ENCODE assay signal across 10 mouse cellular contexts in the genomic region with DNA sequence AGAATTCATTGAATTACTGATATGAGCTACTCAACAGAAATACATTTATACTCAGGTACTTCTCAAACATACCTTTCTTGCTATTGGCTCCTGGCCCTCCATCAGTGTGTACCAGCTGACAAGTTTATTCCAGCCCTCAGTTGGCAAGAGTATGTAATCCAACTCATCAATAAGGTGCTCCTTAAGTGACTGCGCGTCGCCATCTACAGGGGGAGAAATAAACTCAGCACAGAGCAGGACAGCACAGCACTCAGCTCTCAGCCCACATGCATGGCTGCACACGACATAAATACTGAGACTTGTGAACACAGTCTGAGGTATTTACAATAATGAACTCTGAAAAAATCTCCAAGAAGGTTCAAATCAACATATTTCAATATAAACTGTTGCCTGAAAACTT. TPM values are rescaled to one million over a fixed set of nuclear protein-coding genes. Genes with fewer than 3 reads are reported as not detected.
DNase-seq lines count a peak whose midpoint lies in the region; ATAC-seq lines count a peak whose summit lies in the region.
"Had no signal": no experiment of that assay in that cellular context is flagged by ENCODE, and none has a peak within 500 bp of the region (broad histone marks: within the 10 kb centered on the region; RNA-seq: fewer than 3 reads in every experiment).

No protein-coding gene starts in this region.

- H3K4me2 ChIP-seq in hindbrain, embryonic 11.5 days (replicated peaks; ENCODE audit: low read depth, low read length) = no peak overlapping the region
- no peak overlapping the region for H3K4me2 ChIP-seq in hindbrain, embryonic 14.5 days (replicated peaks)
- H3K4me2 ChIP-seq in neural tube, embryonic 11.5 days (ENCODE audit: low read depth) = no peak overlapping the region
- no peak overlapping the region for H3K4me2 ChIP-seq in neural tube, embryonic 15.5 days

- H3K27me3 ChIP-seq in hindbrain, embryonic 11.5 days (ENCODE audit: control insufficient read depth, insufficient read depth, low read length) = no peaks in the 10 kb centered on the region
- H3K27me3 ChIP-seq in hindbrain, embryonic 14.5 days (ENCODE audit: control insufficient read depth, insufficient read depth, low read length) = no peaks in the 10 kb centered on the region
- no peaks in the 10 kb centered on the region for H3K27me3 ChIP-seq in neural tube, embryonic 11.5 days (ENCODE audit: control insufficient read depth, insufficient read depth, low read length)
- H3K27me3 ChIP-seq in neural tube, embryonic 15.5 days (replicated peaks) = no peaks in the 10 kb centered on the region

- no peaks in the 10 kb centered on the region for H3K9me3 ChIP-seq in hindbrain, embryonic 11.5 days (ENCODE audit: control insufficient read depth, low read length)
- no peaks in the 10 kb centered on the region for H3K9me3 ChIP-seq in hindbrain, embryonic 14.5 days (ENCODE audit: control insufficient read depth, low read length)
- no peaks in the 10 kb centered on the region for H3K9me3 ChIP-seq in neural tube, embryonic 11.5 days (ENCODE audit: control insufficient read depth, low read length)
- H3K9me3 ChIP-seq in neural tube, embryonic 15.5 days (replicated peaks) = no peaks in the 10 kb centered on the region

- no peaks in the 10 kb centered on the region for H3K4me1 ChIP-seq in hindbrain, embryonic 11.5 days (replicated peaks; ENCODE audit: control insufficient read depth, insufficient read depth, low read length)
- no peaks in the 10 kb centered on the region for H3K4me1 ChIP-seq in hindbrain, embryonic 14.5 days (replicated peaks; ENCODE audit: control insufficient read depth, insufficient read depth, low read length)
- H3K4me1 ChIP-seq in neural tube, embryonic 11.5 days (ENCODE audit: control insufficient read depth, insufficient read depth, low read length) = no peaks in the 10 kb centered on the region
- H3K4me1 ChIP-seq in neural tube, embryonic 15.5 days = no peaks in the 10 kb centered on the region

- no peaks in the 10 kb centered on the region for H3K36me3 ChIP-seq in hindbrain, embryonic 11.5 days (ENCODE audit: control insufficient read depth, insufficient read depth, low read length)
- peaks cover 72% of the 10 kb centered on the region for H3K36me3 ChIP-seq in hindbrain, embryonic 14.5 days (replicated peaks; ENCODE audit: control insufficient read depth, insufficient read depth)
- H3K36me3 ChIP-seq in neural tube, embryonic 11.5 days (ENCODE audit: control insufficient read depth, insufficient read depth, low read length) = peaks cover 2% of the 10 kb centered on the region; the same call in 1 of the 2 replicates
- H3K36me3 ChIP-seq in neural tube, embryonic 15.5 days = peaks cover 32% of the 10 kb centered on the region

- H3K27ac ChIP-seq in hindbrain, embryonic 11.5 days (ENCODE audit: low read depth, low read length) = no peak overlapping the region
- no peak overlapping the region for H3K27ac ChIP-seq in hindbrain, embryonic 14.5 days
- H3K27ac ChIP-seq in neural tube, embryonic 11.5 days (ENCODE audit: low read depth, low read length) = no peak overlapping the region
- H3K27ac ChIP-seq in neural tube, embryonic 15.5 days (replicated peaks) = no peak overlapping the region

- 76% methylated on average over 4 of the region's 4 CpGs for WGBS in hindbrain, embryonic 11.5 days
- WGBS in hindbrain, embryonic 14.5 days = 78% methylated on average over 4 of the region's 4 CpGs
- WGBS in neural tube, embryonic 11.5 days = 83% methylated on average over 4 of the region's 4 CpGs
- 78% methylated on average over 4 of the region's 4 CpGs for WGBS in neural tube, embryonic 15.5 days

- no peak overlapping the region for H3K9ac ChIP-seq in hindbrain, embryonic 11.5 days (ENCODE audit: low read depth, low read length)
- H3K9ac ChIP-seq in hindbrain, embryonic 14.5 days = no peak overlapping the region
- no peak overlapping the region for H3K9ac ChIP-seq in neural tube, embryonic 11.5 days (ENCODE audit: low read length)
- H3K9ac ChIP-seq in neural tube, embryonic 15.5 days (replicated peaks) = no peak overlapping the region

- ATAC-seq in hindbrain, embryonic 11.5 days (ENCODE audit: low FRiP score) = peak; percentile 60; the same call in 1 of the 2 replicates
- ATAC-seq in hindbrain, embryonic 14.5 days (ENCODE audit: low FRiP score) = no peak
- ATAC-seq in neural tube, embryonic 11.5 days (ENCODE audit: insufficient read depth, low FRiP score, low TSS enrichment) = no peak
- no peak for ATAC-seq in neural tube, embryonic 15.5 days (ENCODE audit: low FRiP score)
- ATAC-seq in neutrophil, adult 5-6 weeks (ENCODE audit: extremely low read depth, insufficient number of reproducible peaks, low FRiP score, poor library complexity, severe bottlenecking) = peak; percentile 71; the same call in 1 of the 2 replicates
- ATAC-seq: intestine, embryonic 16.5 days had no signal

- peak; percentile 21 for DNase-seq in hindbrain, embryonic 11.5 days (ENCODE audit: low spot score)
- no peak for DNase-seq in hindbrain, embryonic 14.5 days (ENCODE audit: low spot score)
- DNase-seq in neural tube, embryonic 11.5 days (ENCODE audit: low spot score) = peak; percentile 26
- peak; percentile 23 for DNase-seq in brain, adult 2 months (ENCODE audit: low read depth, low spot score)
- no peak for DNase-seq in layer of hippocampus, postnatal 25 days (ENCODE audit: extremely low spot score in 1 of 2, low spot score in 1 of 2)
- no peak for DNase-seq in spleen, postnatal 14 days (ENCODE audit: low spot score in 2 of 2)
- DNase-seq: cerebellum, postnatal 25 days had no signal

- H3K4me3 ChIP-seq in hindbrain, embryonic 11.5 days (ENCODE audit: low read depth, low read length) = no peak overlapping the region
- no peak overlapping the region for H3K4me3 ChIP-seq in hindbrain, embryonic 14.5 days (replicated peaks; ENCODE audit: low read length)
- no peak overlapping the region for H3K4me3 ChIP-seq in neural tube, embryonic 11.5 days (ENCODE audit: low read depth, low read length)
- H3K4me3 ChIP-seq in neural tube, embryonic 15.5 days (replicated peaks) = no peak overlapping the region

RNA-seq across cellular contexts. Expression of a gene that starts 21.0 kb away (rescaled TPM):
- polyA plus RNA-seq in hindbrain, embryonic 11.5 days (2014; fragmentation: Nextera tagmentation; extraction: Ambion mirVana) = 70.6 and 79.9 TPM in 2 replicates
- 93.2 and 99.7 TPM in 2 replicates for polyA plus RNA-seq in hindbrain, embryonic 14.5 days (2014; fragmentation: Nextera tagmentation; extraction: Ambion mirVana)
- polyA plus RNA-seq in neural tube, embryonic 11.5 days (2014; fragmentation: Nextera tagmentation; extraction: Ambion mirVana) = 75.9 and 79.7 TPM in 2 replicates
- polyA plus RNA-seq in neural tube, embryonic 15.5 days (2015; fragmentation: Nextera tagmentation; extraction: Ambion mirVana) = 68.7 and 71.2 TPM in 2 replicates
- 218 and 263 TPM in 2 replicates for total RNA-seq in neutrophil, adult 5-6 weeks (2017)
- 10 to 100 TPM; 90.2 to 97.7 TPM for total RNA-seq in layer of hippocampus, postnatal 25 days (2021)

Comparison
In these comparisons a context has a peak if more than half of its experiments do, and no peak if none do; other contexts are left out.
1. ATAC-seq: peak in hindbrain, embryonic 11.5 days (single experiment) and neutrophil, adult 5-6 weeks (single experiment); none in hindbrain, embryonic 14.5 days (single experiment), neural tube, embryonic 11.5 days (single experiment) and neural tube, embryonic 15.5 days (single experiment).
2. DNase-seq: peak in hindbrain, embryonic 11.5 days (single experiment), neural tube, embryonic 11.5 days (single experiment) and brain, adult 2 months (single experiment); none in hindbrain, embryonic 14.5 days (single experiment), layer of hippocampus, postnatal 25 days (0 of 2) and spleen, postnatal 14 days (0 of 2).